Mouse (Mus musculus): Measurements from ENCODE around the gene 3110040M04Rik. TPM values are rescaled to one million over a fixed set of nuclear protein-coding genes. Genes with fewer than 3 reads are reported as not detected.

The 3110040M04Rik gene
- polyA plus RNA-seq, 1 experiment = 0.46 TPM

- no peak overlapping the region for H3K4me3 ChIP-seq (replicated peaks)
- TF ChIP-seq GATA1 (IDR thresholded peaks at IDR 0.05; ENCODE audit: low read length) = no peak
- no peak for TF ChIP-seq TAL1 (IDR thresholded peaks at IDR 0.05; ENCODE audit: low read length)
These were observed 41.2 kb downstream of the 3110040M04Rik start for GRCm38 (mm10) chr1:151245165-151245564.

GRCm38 (mm10) chr1:151245846-151246245, 41.9 kb downstream of the 3110040M04Rik start:
- TF ChIP-seq GATA1 (IDR thresholded peaks at IDR 0.05; ENCODE audit: low read length) (no peak), TAL1 (IDR thresholded peaks at IDR 0.05; ENCODE audit: low read length) (no peak)
- H3K27me3 ChIP-seq (ENCODE audit: control insufficient read depth) = no peaks in the 10 kb centered on the region
- peaks cover 6% of the 10 kb centered on the region for H3K4me1 ChIP-seq (ENCODE audit: control insufficient read depth)
- no peak overlapping the region for H3K4me3 ChIP-seq (replicated peaks)
- no peaks in the 10 kb centered on the region for H3K36me3 ChIP-seq (ENCODE audit: control insufficient read depth)
- H3K9me3 ChIP-seq (ENCODE audit: control insufficient read depth, low read length) = no peaks in the 10 kb centered on the region

More at GRCm38 (mm10) chr1:151245165-151245564, 41.2 kb downstream of the 3110040M04Rik start:
- H3K36me3 ChIP-seq (ENCODE audit: control insufficient read depth) = no peaks in the 10 kb centered on the region
- H3K4me1 ChIP-seq (ENCODE audit: control insufficient read depth) = peaks cover 6% of the 10 kb centered on the region
- H3K27me3 ChIP-seq (ENCODE audit: control insufficient read depth) = no peaks in the 10 kb centered on the region
- H3K9me3 ChIP-seq (ENCODE audit: control insufficient read depth, low read length) = no peaks in the 10 kb centered on the region

- Histone ChIP-seq H3K27me3 (ENCODE audit: control insufficient read depth) (no peaks in the 10 kb centered on the region), H3K4me1 (ENCODE audit: control insufficient read depth) (peaks cover 6% of the 10 kb centered on the region), H3K36me3 (ENCODE audit: control insufficient read depth) (no peaks in the 10 kb centered on the region), H3K9me3 (ENCODE audit: control insufficient read depth, low read length) (no peaks in the 10 kb centered on the region), H3K4me3 (replicated peaks) (no peak overlapping the region)
- TF ChIP-seq TAL1 (IDR thresholded peaks at IDR 0.05; ENCODE audit: low read length) = no peak
- TF ChIP-seq GATA1 (IDR thresholded peaks at IDR 0.05; ENCODE audit: low read length) = no peak
These were observed 46.2 kb downstream of the 3110040M04Rik start for GRCm38 (mm10) chr1:151250109-151250508.

GRCm38 (mm10) chr1:151250529-151251193, 46.7 kb downstream of the 3110040M04Rik start:
- Histone ChIP-seq H3K36me3 (ENCODE audit: control insufficient read depth) (no peaks in the 10 kb centered on the region), H3K4me1 (ENCODE audit: control insufficient read depth) (peaks cover 6% of the 10 kb centered on the region), H3K9me3 (ENCODE audit: control insufficient read depth, low read length) (no peaks in the 10 kb centered on the region), H3K27me3 (ENCODE audit: control insufficient read depth) (no peaks in the 10 kb centered on the region), H3K4me3 (replicated peaks) (no peak overlapping the region)
- TF ChIP-seq GATA1 (IDR thresholded peaks at IDR 0.05; ENCODE audit: low read length) = no peak
- no peak for TF ChIP-seq TAL1 (IDR thresholded peaks at IDR 0.05; ENCODE audit: low read length)

- Histone ChIP-seq H3K9me3 (ENCODE audit: control insufficient read depth, low read length) (no peaks in the 10 kb centered on the region), H3K4me1 (ENCODE audit: control insufficient read depth) (peaks cover 1% of the 10 kb centered on the region), H3K4me3 (replicated peaks) (no peak overlapping the region), H3K36me3 (ENCODE audit: control insufficient read depth) (no peaks in the 10 kb centered on the region), H3K27me3 (ENCODE audit: control insufficient read depth) (no peaks in the 10 kb centered on the region)
- TF ChIP-seq TAL1 (IDR thresholded peaks at IDR 0.05; ENCODE audit: low read length) (no peak), GATA1 (IDR thresholded peaks at IDR 0.05; ENCODE audit: low read length) (no peak)
These were observed 47.5 kb downstream of the 3110040M04Rik start for GRCm38 (mm10) chr1:151251194-151252010.

Other genes starting within 250 kb of the 3110040M04Rik start
- gene Hmcn1, start 210.7 kb upstream of the 3110040M04Rik start, polyA plus RNA-seq (2012) = not detected in 2 replicates
- gene Gm47985, start 21.6 kb upstream of the 3110040M04Rik start, polyA plus RNA-seq (2012) = 0.04 TPM in 1 of 2 replicates, not detected in the other
- gene Gm8947, start 11.7 kb upstream of the 3110040M04Rik start, polyA plus RNA-seq (2012) = 0.02 TPM in 1 of 2 replicates, not detected in the other
- not detected in 2 replicates for gene Gm47995, start 5.7 kb upstream of the 3110040M04Rik start, polyA plus RNA-seq (2012)
- not detected in 2 replicates for gene Gm47996, start 6.0 kb downstream of the 3110040M04Rik start, polyA plus RNA-seq (2012)
- 0.72 and 1.1 TPM in 2 replicates for gene Ivns1abp, start 140.4 kb downstream of the 3110040M04Rik start, polyA plus RNA-seq (2012)
- gene Swt1, start 224.3 kb downstream of the 3110040M04Rik start, polyA plus RNA-seq (2012) = 0.22 and 0.31 TPM in 2 replicates
- gene Trmt1l, start 224.4 kb downstream of the 3110040M04Rik start, polyA plus RNA-seq (2012) = 0.38 and 0.61 TPM in 2 replicates

Data from erythroblast, embryonic 14.5 days (primary cell).